Mouse (Mus musculus): ENCODE measurements around the gene Ndufa5.
A peak's percentile ranks its signal among the peaks of the same experiment; 100 is the strongest.

The Ndufa5 gene

GRCm38 (mm10) chr6:24525705-24526104 lies 2.1 kb downstream of the Ndufa5 start:
- no peak for DNase-seq (ENCODE audit: low spot score)

DNA sequence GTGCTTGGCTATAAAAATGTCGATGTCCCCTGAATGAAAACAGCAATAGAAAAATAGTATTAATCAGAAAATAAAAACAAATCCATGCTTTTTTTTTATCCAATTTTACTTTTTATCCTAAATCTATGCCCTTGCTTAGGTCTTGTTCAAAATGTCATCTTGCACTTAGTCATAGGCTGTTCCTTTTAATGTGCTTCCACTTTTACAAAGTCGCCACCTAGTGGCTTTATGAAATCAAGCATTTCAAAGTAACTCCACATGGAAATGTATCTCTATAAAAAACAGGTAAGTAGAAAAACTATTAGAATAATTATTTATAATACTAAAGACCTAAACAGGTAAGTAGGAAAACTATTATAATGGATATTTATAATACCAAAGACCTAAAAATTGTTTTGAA lies 11.6 kb downstream of the Ndufa5 start:
- no peak for DNase-seq (ENCODE audit: low spot score)

DNA sequence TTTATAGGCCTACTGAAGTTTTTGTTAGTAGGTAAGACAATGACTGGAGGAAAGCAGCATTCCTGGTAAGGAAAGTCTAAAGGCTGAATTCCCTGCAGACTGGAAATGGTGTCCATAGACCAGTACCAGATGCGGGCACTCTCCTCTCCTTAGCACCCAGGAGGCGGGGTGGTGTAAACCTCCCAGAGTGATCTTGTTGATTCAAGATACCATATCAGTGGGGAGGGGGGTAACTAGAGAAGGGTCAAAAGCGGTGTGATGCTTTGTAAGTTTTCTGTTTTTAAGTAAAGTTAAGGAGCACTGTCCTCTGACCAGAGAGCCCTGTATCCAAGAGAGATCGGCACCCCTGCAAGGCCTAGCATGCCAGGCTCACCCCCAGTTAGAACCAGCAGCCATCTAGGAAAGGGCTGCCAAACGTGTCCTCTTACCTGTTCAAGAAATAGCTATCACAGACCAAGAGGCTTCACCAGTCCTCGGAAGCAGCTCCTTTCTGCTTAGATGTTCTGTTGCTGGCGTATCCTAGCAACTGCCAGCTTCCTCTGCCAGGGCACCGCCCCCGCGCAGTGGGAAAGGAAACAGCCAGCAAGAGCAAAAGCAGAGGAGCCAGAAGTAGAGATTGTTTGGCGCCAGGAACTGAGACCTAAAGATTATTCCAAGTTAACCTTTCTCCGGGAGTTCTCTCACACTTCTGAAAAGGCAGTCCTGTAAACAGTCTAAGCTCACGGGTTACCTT lies 13.1 kb downstream of the Ndufa5 start, which contains the start of gene Iqub:
Gene Iqub, minus strand, starts transcription at position 516 of the 733 bp plus-strand sequence.
- DNase-seq (ENCODE audit: low spot score) = peak; percentile 52

GRCm38 (mm10) chr6:24504141-24504540 lies 23.7 kb downstream of the Ndufa5 start:
- DNase-seq (ENCODE audit: low spot score) = no peak

GRCm38 (mm10) chr6:24490341-24490740 lies 37.5 kb downstream of the Ndufa5 start:
- no peak for DNase-seq (ENCODE audit: low spot score)

DNA sequence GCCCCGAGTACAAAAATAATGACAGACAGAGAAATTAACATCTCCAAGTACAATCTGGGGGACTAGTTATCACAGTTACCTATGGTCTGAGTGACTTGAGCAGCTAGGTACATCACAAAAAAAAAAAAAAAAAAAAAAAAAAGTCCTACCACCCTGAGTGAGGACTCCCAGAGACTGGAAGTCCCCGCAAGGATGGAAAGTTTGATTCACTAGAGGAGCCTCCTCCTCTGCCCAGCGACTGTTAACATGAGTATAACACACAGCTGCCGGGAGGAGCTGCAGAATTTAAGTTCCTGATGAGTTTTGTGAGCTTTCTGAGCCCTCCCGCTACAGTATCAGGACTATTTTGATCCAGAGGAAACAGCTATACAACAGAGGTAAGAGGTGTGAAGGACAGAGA lies 41.3 kb downstream of the Ndufa5 start:
- no peak for DNase-seq (ENCODE audit: low spot score)

GRCm38 (mm10) chr6:24470571-24471132 lies 57.2 kb downstream of the Ndufa5 start:
- DNase-seq (ENCODE audit: low spot score) = no peak

DNA sequence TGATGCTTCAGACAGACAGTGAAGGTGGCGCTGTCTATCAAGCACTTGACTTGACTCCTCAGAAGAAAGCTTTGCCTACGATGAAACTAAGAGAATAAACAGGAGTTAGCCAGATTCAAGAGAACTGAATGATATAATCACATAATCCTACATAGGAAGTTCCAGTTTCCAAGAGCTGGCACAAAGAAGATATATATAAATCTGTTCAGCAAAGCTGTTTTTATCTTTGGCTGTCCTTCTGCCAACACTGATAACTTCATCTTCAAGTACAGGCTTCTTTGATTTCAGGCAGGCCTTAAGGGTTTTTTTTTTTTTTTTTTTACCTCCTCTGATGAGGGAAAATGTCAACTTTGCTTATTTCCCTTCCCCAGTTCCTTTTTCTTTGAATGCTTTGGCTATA lies 57.7 kb downstream of the Ndufa5 start:
- DNase-seq (ENCODE audit: low spot score) = no peak
